Mouse (Mus musculus): ENCODE measurements around the gene Gm10644. TPM values are rescaled to one million over a fixed set of nuclear protein-coding genes. Genes with fewer than 3 reads are reported as not detected.

Gm10644 gene
- polyA plus RNA-seq, 1 experiment from 2014 or later, result 0.10 TPM

DNA sequence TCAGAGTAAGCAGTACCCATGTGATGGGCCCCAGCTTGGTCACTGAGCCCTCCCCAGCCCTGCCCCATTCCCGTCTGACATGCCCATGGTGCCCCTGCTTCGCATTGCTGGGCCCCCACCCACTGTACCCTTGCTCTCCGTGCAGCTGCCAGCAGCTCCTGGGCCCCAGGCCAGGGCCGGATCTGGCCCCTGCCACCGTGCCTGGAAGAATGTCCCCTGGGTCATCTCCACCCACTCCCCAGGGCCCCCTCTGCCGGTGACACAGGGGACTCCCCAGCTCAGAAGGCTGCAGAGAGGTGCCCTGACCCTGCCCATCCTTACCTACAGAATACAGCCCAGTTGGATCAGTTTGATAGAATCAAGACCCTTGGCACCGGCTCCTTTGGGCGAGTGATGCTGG, 25.8 kb upstream of the Gm10644 start:
- DNase-seq (ENCODE audit: low spot score), result no peak

DNA sequence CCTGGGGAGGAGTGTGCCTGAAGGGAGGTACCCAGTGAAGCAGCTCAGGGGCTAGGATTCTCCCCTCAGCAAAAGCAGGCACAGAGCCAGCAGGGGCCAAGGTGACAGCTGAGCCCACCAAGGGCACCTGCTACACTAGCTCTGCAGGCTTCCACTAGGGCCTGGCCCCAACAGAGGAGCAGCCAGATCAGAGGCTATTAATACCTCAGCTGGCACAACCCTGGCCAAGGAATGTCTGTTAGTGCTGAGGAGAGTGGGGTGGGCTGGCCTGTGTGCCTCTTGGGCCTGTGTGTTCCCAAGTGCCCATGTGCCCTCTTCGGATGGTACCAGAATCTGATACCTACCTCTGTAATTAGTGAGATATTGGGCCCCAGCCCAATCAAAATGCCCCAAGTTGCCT, 25.2 kb upstream of the Gm10644 start:
- DNase-seq (ENCODE audit: low spot score), result no peak

- DNase-seq (ENCODE audit: low spot score), result no peak
These were observed 23.2 kb upstream of the Gm10644 start for GRCm38 (mm10) chr8:83978200-83978599.

GRCm38 (mm10) chr8:83977646-83978045, 22.6 kb upstream of the Gm10644 start:
- DNase-seq (ENCODE audit: low spot score), result no peak

DNA sequence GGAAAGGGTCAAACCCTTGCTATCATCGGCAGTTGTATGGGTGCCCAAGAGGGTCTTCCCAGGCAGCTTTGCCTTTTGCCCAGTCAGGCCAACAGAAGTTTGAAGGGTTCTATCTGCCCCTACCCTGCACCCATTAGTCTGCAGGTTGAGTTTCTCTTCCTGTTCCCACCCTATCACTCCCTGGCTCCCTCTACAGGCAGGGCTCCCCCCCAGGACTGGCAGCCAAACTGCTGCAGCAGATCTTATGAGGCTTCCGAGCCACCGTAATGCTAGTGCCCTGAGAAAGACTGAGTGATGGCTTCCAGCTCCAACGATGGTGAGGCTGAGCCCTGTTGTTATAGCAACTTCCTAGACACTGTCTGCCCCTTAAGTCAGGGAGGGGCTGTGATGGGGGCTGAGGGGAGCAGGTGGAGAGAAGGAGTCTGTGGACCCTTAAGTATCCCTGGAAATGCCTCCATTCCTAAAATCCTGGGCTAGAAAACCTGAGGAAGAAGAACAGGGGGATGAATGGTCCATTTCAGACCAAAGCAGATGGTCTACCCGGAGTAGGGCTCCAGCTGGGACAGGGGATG, 21.9 kb upstream of the Gm10644 start:
- DNase-seq (ENCODE audit: low spot score), result no peak

GRCm38 (mm10) chr8:83976101-83976630, 21.2 kb upstream of the Gm10644 start:
- DNase-seq (ENCODE audit: low spot score), result peak; percentile 25

DNA sequence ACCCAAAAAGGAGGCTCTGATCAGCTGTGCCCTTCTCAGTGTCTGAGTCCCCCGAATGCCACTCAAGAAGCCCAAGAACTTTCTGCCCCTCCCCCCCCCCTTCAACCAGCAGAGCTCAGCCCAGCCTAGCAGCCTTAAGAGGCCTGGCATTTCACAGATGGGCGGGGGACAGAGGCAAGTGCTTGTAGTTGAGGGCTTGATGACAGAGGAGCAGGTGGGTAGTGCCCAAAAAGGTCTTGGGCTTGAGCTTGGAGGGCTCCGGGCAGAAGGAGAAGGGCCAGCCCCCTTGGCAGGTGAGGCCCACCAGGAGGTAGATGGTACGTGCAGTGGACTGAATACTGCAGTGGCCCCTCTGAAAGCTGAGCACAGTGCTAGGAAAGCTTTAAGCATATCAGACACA, 19.5 kb upstream of the Gm10644 start:
- DNase-seq (ENCODE audit: low spot score), result no peak

DNA sequence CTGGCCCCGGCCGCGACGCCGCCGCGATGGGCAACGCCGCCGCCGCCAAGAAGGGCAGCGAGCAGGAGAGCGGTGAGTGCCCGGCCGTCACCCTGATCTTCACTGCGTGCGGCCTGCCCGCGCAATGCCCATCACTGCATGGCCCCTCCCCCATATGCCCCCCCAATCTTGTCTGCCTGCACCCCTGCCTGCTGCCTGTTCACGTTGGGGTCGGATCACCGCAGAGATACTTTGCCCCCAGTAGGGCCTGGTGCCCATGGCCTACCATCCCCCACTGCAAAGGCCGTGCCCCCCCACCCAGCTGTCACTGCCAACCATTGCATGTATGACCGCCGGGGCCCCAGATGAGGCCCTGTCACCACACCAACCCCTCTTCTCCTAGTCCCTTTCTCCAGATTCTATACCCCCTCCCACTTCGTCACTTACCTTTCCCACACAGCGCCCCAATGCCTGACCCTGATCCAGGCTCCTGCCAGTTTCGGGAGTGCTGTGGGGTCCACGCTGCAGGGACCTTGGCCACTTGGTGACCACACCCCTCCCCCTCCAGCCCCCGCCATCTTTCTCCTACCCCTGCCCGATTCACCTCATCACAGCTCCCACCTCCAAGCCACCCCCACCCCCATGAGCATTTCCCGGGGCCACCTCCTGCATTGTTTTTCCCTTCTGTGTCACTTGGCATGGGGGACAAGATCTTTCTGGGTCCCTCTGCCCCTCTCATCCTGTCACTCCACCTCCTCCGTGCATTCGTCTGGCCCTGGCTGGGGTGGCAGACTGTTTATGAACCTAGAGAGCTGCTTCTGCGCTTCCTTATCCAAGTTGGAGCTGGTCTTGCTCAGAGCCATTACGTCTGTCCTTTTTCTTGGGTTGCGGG, 18.4 kb upstream of the Gm10644 start:
- no peak for DNase-seq (ENCODE audit: low spot score)

DNA sequence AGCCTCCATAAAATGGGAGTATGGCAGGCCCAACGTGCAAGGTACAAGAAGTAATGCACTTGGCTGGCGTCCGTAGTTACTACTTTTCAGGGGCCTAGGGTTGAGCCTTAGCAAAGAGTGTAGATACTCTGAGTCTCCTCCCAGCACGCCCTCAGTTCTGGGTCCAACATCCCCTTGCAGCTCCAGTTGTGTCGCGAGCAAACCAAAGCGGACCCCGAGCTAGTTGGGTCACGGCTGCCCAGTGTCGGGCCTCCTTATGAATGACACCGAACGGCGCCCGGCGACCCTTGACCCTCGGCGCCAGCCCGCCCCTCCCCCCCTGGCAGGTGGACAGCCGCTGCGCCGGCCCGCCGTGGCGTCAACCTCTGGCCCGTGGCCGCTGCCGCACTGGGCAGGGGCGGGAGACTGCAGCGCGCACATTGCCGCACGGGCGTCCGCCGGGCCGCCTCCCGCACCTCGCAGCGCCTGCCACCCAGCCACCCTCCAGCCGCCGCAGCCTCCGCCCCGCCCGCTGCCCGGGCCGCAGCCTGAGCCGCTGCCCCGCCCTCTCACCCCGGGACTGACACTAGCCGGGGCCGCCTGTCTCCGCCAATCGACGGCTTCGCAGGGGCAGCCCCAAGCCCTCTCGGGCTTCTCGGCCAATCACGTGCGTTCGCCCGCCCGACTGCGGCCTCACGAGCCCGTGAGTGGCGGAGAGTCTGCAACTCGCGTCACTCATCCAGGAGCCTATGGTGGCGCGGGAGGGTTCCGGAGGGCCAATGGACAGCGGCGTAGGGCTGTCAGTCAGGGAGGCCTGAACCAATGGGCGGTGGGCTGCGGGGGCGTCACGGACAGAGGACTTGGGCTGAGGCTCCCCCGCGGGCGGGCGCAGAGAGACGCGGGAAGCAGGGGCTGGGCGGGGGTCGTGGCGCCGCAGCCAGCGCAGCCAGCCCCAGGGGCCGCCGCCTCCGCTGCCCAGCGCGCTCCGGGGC, 17.4 kb upstream of the Gm10644 start, which contains the start of gene Prkaca:
TSS of gene Prkaca (plus strand) at position 844 of the 971 bp plus-strand sequence.
- peak; percentile 99 for DNase-seq (ENCODE audit: low spot score)

- no peak for DNase-seq (ENCODE audit: low spot score)
These were observed 16.7 kb upstream of the Gm10644 start for GRCm38 (mm10) chr8:83971661-83972060.

- DNase-seq (ENCODE audit: low spot score), result no peak
These were observed 16.1 kb upstream of the Gm10644 start for GRCm38 (mm10) chr8:83971121-83971520.

- no peak for DNase-seq (ENCODE audit: low spot score)
These were observed 12.7 kb upstream of the Gm10644 start for GRCm38 (mm10) chr8:83967701-83968100.

DNA sequence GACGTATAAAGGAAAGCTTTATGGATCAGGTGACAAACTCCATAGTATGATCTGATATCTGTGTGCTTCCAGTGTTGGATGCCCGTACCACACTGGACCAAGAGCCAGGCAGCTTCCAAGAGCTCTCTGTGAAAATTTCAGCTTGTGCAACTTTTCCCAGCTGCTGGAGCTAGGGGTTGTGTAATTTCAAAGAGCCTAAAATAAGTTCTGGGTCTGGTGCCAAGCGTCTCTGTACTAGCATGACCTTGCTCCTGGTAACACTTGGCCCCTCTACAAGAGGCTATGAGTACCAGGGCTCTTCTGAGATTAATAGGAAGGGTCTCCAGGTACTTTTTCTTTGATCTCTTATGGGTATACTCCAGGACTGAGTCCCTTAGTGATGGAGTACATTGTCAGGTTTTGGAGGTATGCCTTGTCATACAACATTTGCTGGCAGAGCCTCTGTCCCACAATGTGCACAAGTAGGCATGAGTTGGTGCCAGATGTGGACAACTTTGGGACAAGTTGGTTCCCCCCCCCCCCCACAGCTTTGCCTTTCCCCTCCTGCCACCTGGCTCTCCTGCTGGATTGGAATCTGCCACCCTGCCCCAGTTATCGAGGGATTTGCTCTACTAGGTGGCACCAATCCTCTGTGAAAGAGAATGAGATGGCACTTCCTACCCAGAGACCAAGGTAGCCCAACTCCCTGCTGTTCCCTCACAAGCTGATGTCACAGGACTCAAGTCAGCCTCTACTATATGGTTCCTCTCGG, 9.2 kb upstream of the Gm10644 start:
- no peak for DNase-seq (ENCODE audit: low spot score)

DNA sequence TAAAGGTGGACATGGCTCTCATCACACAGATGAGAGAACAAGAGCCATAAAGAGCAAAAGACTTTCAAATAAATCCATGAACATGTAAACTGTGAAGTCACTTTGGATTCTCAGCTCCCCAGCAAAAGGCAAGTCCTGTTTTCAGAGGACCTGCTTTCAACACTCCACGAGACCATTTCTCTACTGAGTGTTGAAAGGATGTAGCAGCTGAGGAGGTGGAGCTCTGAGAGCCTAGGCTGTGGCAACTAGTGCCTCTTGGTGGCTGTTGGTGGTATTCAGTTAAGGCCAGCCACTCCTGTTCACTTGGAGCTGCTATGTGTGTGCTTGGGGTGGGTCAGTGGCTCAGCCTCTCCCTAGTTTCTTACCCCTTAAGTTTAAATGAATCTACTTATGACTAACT, 1.8 kb upstream of the Gm10644 start:
- peak; percentile 67 for DNase-seq (ENCODE audit: low spot score)

GRCm38 (mm10) chr8:83955958-83956218, 883 bp upstream of the Gm10644 start:
- no peak for DNase-seq (ENCODE audit: low spot score)

- no peak for DNase-seq (ENCODE audit: low spot score)
These were observed 278 bp downstream of the Gm10644 start for GRCm38 (mm10) chr8:83954749-83955105.

DNA sequence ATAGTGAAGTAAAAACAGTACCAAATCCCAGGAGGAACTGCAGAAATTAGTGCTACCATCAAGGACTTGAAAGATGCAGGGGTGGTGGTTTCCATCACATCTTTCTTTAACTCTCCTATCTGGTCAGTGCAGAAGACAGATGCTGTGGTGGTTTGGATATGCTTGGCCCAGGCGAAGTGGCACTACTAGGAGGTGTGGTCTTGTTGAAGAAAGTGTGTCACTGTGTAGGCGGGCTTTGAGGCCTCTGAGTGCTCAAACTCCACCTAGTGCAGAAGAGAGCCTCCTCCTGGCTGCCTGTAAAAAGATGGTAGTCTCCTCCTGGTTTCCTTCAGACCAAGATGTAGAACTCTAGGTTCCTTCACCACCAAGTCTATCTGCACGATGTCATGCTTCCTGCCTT, 9.5 kb downstream of the Gm10644 start:
- no peak for DNase-seq (ENCODE audit: low spot score)

DNA sequence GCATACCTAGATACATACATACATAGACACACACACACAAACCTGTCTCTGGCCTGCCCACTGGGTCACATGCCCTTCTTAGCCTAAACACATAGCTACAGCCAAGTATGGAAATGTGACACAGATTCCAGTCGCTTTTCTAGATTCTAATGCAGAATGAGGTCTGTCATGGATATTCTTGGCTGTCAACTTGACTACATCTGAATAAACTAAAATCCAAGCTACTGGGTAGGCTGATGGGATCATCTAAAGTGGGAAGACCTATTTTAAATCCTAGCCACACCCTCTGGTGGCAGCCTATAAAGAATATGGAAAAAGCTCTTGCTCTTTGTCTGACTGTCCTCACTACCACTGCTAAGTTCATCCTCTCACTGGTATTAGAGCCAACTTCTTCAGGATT, 12.6 kb downstream of the Gm10644 start:
- DNase-seq (ENCODE audit: low spot score), result no peak

- DNase-seq (ENCODE audit: low spot score), result no peak
These were observed 13.8 kb downstream of the Gm10644 start for GRCm38 (mm10) chr8:83941066-83941677.

DNA sequence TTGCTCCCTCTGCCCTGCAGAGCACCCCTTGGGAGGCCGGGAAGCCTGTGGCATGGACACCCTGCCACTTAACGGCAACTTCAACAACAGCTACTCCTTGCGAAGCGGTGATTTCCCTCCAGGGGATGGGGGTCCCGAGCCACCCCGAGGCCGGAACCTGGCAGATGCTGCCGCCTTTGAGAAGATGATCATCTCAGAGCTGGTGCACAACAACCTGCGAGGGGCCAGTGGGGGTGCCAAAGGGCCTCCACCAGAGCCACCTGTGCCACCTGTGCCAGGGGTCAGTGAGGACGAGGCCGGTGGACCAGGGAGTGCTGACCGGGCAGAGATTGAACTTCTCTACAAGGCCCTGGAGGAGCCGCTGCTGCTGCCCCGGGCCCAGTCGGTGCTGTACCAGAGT, 16.7 kb downstream of the Gm10644 start:
- DNase-seq (ENCODE audit: low spot score), result no peak

- no peak for DNase-seq (ENCODE audit: low spot score)
These were observed 17.4 kb downstream of the Gm10644 start for GRCm38 (mm10) chr8:83937645-83938044.

All from thymus, postnatal 0 days (tissue).